Mouse (Mus musculus) spleen, postnatal 4 days (tissue): ENCODE data around the gene Tmem47.
A peak's percentile ranks its signal among the peaks of the same experiment; 100 is the strongest.

Source experiments
- DNase-seq, 2 experiments: peaks; one replicate each; pipeline ENCODE4 v3.0.0; 2022; ENCODE audit warnings: low spot score in 2 of 2

Gene Tmem47

GRCm38 (mm10) chrX:81070210-81070803 is at the start of gene Tmem47:
Gene Tmem47 (plus strand): TSS chrX:81070698.
- DNase-seq, result peak in 1 of 2 experiments; percentile 57

- DNase-seq, result peak in 1 of 2 experiments; percentile 57
These were observed 435 bp downstream of the Tmem47 start for GRCm38 (mm10) chrX:81070804-81071461.

GRCm38 (mm10) chrX:81071746-81072640 is 1.5 kb downstream of the Tmem47 start:
- no peak for DNase-seq

DNA sequence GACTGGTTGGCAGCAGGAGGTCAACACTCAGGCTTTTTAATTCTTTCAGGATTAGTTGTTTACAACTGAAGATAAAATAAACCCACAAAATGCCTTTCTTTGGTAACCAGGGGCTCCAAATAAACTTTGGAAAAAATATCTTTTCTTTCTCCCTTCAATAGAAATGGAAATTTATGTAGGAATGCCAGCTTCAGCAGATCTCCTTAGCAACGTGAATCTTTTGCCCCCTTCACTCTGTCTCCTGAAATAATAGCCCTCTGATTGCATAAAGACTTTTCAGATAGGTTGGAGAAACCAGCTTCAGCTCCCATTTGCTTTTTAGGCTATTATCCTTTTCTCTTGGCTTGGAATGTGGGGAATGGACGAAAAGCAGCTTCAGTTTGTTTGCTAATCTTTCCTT is 2.2 kb downstream of the Tmem47 start:
- no peak for DNase-seq

GRCm38 (mm10) chrX:81073834-81074233 is 3.3 kb downstream of the Tmem47 start:
- DNase-seq, result no peak

- DNase-seq, result no peak
These were observed 8.0 kb downstream of the Tmem47 start for GRCm38 (mm10) chrX:81078522-81078921.

GRCm38 (mm10) chrX:81080996-81081395 is 10.5 kb downstream of the Tmem47 start:
- DNase-seq, result no peak

- DNase-seq, result no peak
These were observed 14.7 kb downstream of the Tmem47 start for GRCm38 (mm10) chrX:81085025-81085752.

DNA sequence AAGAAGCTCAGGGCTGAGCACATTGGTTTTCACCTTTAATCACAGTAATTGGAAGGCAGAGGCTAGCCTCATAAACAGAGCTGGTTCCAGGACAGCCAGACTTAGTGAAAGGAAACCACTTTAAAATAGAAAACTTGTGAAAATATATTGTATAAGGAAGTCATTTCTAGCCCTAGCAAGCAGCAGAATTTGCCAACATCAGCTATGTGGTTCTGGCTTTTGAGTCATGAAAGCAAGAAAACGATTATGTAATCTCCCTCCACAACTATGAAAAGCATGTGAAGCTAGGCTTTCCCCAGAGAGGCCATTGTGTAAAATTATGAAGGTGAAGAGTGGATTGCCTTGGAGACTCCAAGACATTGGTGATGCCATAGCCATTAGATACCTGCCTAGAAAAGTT is 76.9 kb downstream of the Tmem47 start:
- no peak for DNase-seq
